Mouse (Mus musculus) heart, embryonic 16.5 days (tissue): ENCODE data around the gene Ier5l. TPM values are rescaled to one million over a fixed set of nuclear protein-coding genes. Genes with fewer than 3 reads are reported as not detected.

ENCODE experiments used
- ATAC-seq: fragments of 200-750 bp; cut with Nextera tagmentation; replicated peaks from 2 replicates; pipeline ENCODE4 v1.8.0; 2017; ENCODE audit warnings: moderate number of reproducible peaks; ENCODE audit not compliant: insufficient read depth, low FRiP score; ENCODE audit errors: extremely low read depth
- H3K27ac ChIP-seq: fragments of 300-500 bp; sonication (generic); 2 replicates; pipeline ENCODE4 v1.5.1; 2014; ENCODE audit warnings: mild to moderate bottlenecking, low read length, control low read depth, moderate library complexity
- H3K27me3 ChIP-seq: fragments of 300-500 bp; sonication (generic); 2 replicates; pipeline ENCODE4 v1.6.1; 2014; ENCODE audit warnings: low read length, mixed read lengths; ENCODE audit not compliant: control insufficient read depth, insufficient read depth
- H3K36me3 ChIP-seq: fragments of 300-500 bp; sonication (generic); 2 replicates; pipeline ENCODE4 v1.6.1; 2014; ENCODE audit not compliant: control insufficient read depth, insufficient read depth
- H3K4me1 ChIP-seq: fragments of 300-500 bp; sonication (generic); 2 replicates; pipeline ENCODE4 v1.6.1; 2014; ENCODE audit warnings: low read length, mixed read lengths; ENCODE audit not compliant: control insufficient read depth, insufficient read depth
- H3K4me2 ChIP-seq: fragments of 300-500 bp; sonication (generic); 2 replicates; pipeline ENCODE4 v1.6.1; 2014; ENCODE audit warnings: low read depth, mild to moderate bottlenecking, control low read depth, low read length
- H3K4me3 ChIP-seq: fragments of 300-500 bp; sonication (generic); 2 replicates; pipeline ENCODE4 v1.5.1; 2014; ENCODE audit warnings: mild to moderate bottlenecking, control low read depth, low read length
- H3K9ac ChIP-seq: fragments of 300-500 bp; sonication (generic); 2 replicates; pipeline ENCODE4 v1.6.1; 2014; ENCODE audit warnings: low read length, control low read depth
- H3K9me3 ChIP-seq: fragments of 300-500 bp; sonication (generic); replicated peaks from 2 replicates; pipeline ENCODE4 v1.6.1; 2016; ENCODE audit warnings: low read length; ENCODE audit not compliant: control insufficient read depth
- WGBS: fragments of 180-500 bp; shearing (Covaris S2); extraction: QIAGEN DNeasy Blood & Tissue Kit; methylation state at CpG from one replicate; pipeline ENCODE4 v1.1.7; 2014; 5-methylcytosine and 5-hydroxymethylcytosine counted together
- polyA plus RNA-seq: library from polyadenylated mRNA; unstranded; fragments of >200 nt; fragmentation: Nextera tagmentation; extraction: Ambion mirVana; gene quantifications from 2 replicates; pipeline ENCODE4 v1.2.1, GENCODE M21; 2015

The Ier5l gene
- polyA plus RNA-seq, 1 experiment from 2014 or later: 0.72 TPM

DNA sequence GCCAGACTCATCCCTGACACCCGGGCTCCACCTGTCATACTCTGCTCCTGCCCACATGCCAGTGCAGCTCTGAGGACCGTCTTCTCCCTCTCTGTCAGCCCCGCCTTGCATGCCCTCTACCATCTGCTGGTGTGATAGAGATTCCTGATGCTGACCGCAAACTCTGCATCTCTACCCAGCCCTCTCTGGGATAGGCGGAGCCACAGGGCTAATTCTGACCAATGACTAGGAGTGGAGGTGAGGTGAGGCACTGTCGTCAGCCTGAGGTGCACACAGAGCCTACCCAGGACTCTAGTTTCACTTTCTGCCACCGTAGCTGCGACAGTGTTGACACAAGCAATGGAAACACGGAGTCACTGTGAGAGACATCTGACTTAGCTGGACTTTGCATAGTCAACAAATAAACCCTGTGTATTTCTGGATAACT is 10.1 kb downstream of the Ier5l start:
- ATAC-seq: peak; percentile 93
- under 1% methylated on average over 9 of the region's 9 CpGs for WGBS

DNA sequence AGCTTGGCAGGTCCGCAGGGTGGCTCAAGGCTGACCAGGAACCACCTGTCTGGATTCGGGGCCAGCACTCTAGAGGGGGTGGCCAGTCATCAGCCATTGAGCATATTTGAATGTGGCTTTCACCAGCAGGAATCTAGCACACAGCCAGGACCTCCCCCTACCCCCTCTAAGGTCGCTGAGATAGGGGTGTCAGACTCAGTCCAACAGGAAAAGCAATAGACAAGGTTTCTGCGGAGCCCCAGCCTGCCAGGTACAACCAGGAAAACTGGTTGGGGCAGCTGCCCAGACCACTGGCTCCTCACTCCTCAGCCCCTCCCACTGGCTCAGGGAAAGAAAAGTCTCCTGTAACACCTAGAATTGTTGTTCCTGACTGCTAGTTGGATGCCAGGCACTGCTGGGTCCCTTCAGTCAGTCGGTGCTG is 10.7 kb downstream of the Ier5l start:
- WGBS: 21% methylated on average over 5 of the region's 5 CpGs
- ATAC-seq: peak; percentile 3; the same call in 1 of the 2 replicates
- Histone ChIP-seq H3K4me3 (peak overlapping the region; percentile 55), H3K4me2 (peak overlapping the region; percentile 77), H3K27me3 (no peaks in the 10 kb centered on the region), H3K9ac (peak overlapping the region; percentile 71), H3K36me3 (peaks cover 3% of the 10 kb centered on the region; the same call in 1 of the 2 replicates), H3K27ac (peak overlapping the region; percentile 90), H3K9me3 (no peaks in the 10 kb centered on the region), H3K4me1 (peaks cover 25% of the 10 kb centered on the region)

More for the DNA sequence above, 10.1 kb downstream of the Ier5l start:
- Histone ChIP-seq H3K9me3 (no peaks in the 10 kb centered on the region), H3K27me3 (no peaks in the 10 kb centered on the region), H3K4me1 (peaks cover 25% of the 10 kb centered on the region), H3K4me2 (peak overlapping the region; percentile 77), H3K36me3 (peaks cover 2% of the 10 kb centered on the region; the same call in 1 of the 2 replicates), H3K9ac (peak overlapping the region; percentile 71), H3K27ac (peak overlapping the region; percentile 90), H3K4me3 (peak overlapping the region; percentile 55)

DNA sequence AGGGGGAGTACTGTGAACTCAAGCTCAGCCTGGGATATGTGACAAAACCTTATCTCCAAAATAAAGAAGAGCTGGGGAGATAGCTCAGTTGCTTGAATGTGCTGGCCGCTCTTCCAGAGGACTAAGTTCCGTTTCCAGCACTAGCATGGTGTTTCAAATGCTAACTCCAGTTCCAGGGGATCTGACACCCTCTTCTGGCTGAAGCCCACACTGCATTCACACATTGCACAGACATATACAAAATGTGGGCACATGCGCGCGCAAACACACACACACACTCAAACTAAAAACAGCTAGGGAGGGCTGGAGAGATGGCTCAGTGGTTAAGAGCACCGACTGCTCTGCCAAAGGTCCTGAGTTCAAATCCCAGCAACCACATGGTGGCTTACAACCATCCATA is 14.8 kb downstream of the Ier5l start:
- Histone ChIP-seq H3K4me1 (peaks cover 25% of the 10 kb centered on the region), H3K4me2 (no peak overlapping the region), H3K27me3 (no peaks in the 10 kb centered on the region), H3K9ac (no peak overlapping the region), H3K9me3 (no peaks in the 10 kb centered on the region), H3K36me3 (peaks cover 3% of the 10 kb centered on the region; the same call in 1 of the 2 replicates), H3K4me3 (no peak overlapping the region), H3K27ac (no peak overlapping the region)
- WGBS: 88% methylated on average over 6 of the region's 6 CpGs
- no peak for ATAC-seq

DNA sequence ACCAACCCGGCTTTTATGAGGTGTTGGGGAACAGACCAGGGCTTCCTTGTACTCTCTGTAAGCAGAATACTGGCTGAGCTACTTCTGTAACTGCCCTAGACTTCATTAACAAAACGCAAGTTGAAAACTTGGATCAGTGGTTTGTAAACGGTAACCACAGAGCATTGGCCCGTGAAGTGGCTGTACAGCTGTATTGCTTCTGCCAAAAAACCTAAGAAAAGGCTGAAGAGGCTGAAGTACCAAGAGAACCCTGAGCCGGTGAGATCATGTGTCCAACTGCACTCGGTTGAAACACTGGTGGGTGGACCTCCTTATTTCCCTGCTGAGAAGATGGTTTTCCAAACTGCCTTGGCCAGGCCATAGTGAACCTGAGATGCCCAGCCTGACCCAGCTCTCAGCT is 15.7 kb downstream of the Ier5l start:
- Histone ChIP-seq H3K36me3 (peaks cover 3% of the 10 kb centered on the region; the same call in 1 of the 2 replicates), H3K4me2 (no peak overlapping the region), H3K4me1 (peaks cover 19% of the 10 kb centered on the region), H3K4me3 (no peak overlapping the region), H3K27me3 (no peaks in the 10 kb centered on the region), H3K27ac (peak overlapping the region; percentile 56), H3K9me3 (no peaks in the 10 kb centered on the region), H3K9ac (no peak overlapping the region)
- ATAC-seq: no peak
- WGBS: 80% methylated on average over 6 of the region's 6 CpGs

DNA sequence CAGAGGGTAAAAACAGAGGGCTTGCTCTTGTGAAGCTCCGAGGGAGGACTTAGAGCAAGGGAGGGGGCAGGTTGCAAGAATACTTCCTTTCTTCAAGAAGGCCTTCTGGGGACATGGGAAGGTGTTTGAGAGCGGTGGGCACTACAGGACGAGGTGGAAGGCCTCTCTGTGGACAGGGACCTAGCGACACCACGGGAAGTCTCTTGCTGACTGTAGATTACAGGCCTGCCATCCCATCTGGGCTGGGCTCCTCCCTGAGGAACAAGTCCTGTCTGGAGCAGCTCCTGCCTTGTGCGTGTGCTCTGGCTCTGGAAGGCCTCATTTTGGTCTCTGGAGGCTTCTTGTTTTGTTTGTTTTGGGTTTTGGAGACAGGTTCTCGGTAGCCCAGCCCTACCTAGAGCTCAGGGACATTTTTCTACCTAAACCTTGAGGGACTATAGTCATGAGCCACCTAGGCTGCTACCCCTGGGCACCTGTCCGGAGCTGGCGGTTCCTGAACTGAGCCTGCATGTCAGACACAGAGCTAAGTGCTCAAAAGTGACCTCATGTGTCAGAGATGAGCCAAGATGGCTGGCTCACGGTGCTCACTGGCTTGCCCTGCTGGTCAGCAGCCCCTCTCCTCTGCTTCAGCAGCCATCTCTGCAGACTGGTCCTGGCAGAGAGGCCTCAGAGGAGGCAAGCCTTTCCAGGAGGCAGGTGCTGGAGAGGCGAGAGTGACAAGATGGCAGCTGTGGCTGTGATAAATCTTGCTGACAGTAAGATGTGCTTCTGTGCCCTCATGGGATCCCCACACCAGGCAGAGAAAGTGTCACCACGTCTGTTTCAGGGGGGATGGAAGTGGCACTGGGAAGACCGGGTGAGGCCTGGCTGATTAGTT is 17.7 kb downstream of the Ier5l start:
- Histone ChIP-seq H3K9ac (peak overlapping the region; percentile 12), H3K27ac (peak overlapping the region; percentile 33; the same call in 1 of the 2 replicates), H3K4me2 (no peak overlapping the region), H3K4me1 (peaks cover 14% of the 10 kb centered on the region), H3K4me3 (no peak overlapping the region), H3K27me3 (no peaks in the 10 kb centered on the region), H3K9me3 (no peaks in the 10 kb centered on the region), H3K36me3 (peaks cover 3% of the 10 kb centered on the region; the same call in 1 of the 2 replicates)
- ATAC-seq: no peak
- WGBS: 49% methylated on average over 13 of the region's 13 CpGs

DNA sequence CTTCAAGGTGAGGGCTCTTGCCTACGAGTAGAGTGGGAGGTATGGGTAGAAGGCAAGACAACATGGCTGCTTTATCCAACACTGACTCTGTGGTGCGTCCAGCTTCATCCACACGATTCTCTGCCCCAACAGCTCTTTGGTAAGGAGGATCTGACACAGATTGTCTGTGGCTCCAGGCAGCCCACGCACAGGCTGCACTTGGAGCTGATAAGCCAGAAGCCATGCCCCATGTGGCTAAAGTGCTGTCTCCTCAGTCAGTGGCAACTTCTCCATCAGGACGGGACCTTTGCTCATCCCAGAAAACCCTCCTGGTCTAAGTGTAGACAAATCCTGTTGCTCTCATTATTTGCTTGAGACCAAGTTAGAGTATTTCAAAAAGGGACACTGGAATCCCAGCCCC is 19.4 kb downstream of the Ier5l start:
- peaks cover 14% of the 10 kb centered on the region for H3K4me1 ChIP-seq
- no peak for ATAC-seq
- no peak overlapping the region for H3K27ac ChIP-seq
- H3K4me2 ChIP-seq: no peak overlapping the region
- H3K9ac ChIP-seq: no peak overlapping the region
- no peak overlapping the region for H3K4me3 ChIP-seq
- peaks cover 7% of the 10 kb centered on the region; the same call in 1 of the 2 replicates for H3K9me3 ChIP-seq
- peaks cover 15% of the 10 kb centered on the region for H3K36me3 ChIP-seq
- WGBS: 59% methylated on average over 5 of the region's 5 CpGs
- H3K27me3 ChIP-seq: no peaks in the 10 kb centered on the region

DNA sequence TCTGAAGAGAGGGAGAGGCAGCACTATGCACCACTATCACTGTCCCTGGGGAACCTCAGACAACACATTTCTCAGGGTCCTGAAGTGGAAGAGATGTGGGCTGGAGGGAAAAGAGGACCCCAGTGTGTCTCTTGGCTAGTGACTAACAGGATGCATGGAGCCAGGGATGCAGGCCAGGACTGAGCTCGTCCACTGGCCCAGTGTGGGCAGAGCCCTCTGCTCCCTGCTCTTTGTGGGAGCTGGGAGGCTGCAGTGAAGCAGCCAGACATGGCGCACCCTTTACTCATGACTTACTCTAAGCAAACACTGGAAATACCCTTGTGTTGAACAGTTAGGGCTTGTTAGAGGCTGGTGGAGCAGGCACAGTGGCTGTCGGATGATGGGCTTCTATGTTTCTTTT is 20.4 kb downstream of the Ier5l start:
- Histone ChIP-seq H3K4me1 (peaks cover 14% of the 10 kb centered on the region), H3K36me3 (peaks cover 20% of the 10 kb centered on the region), H3K9ac (no peak overlapping the region), H3K4me2 (no peak overlapping the region), H3K27ac (no peak overlapping the region), H3K9me3 (peaks cover 9% of the 10 kb centered on the region; the same call in 1 of the 2 replicates), H3K4me3 (no peak overlapping the region), H3K27me3 (no peaks in the 10 kb centered on the region)
- ATAC-seq: no peak
- 72% methylated on average over 3 of the region's 3 CpGs for WGBS

DNA sequence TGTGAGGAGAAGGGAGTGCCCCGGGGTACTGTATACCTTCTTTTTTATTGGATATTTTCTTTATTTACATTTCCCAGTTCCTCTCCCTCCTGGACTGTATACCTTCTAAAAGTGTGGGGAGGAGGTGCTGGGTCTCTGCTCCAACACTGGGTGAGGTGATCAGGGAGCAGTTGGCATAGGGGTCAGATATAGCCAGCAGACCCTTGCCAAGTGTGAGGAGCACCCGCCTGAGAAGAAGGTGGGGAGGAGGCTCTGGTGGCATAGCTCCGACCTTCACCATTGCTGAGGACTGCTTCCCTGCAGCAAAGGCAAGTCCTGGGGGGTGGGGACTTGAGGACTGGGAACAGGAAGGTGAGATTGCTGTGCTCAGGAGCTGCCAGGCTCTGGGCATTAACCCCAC is 22.5 kb downstream of the Ier5l start:
- Histone ChIP-seq H3K9me3 (peaks cover 9% of the 10 kb centered on the region; the same call in 1 of the 2 replicates), H3K9ac (no peak overlapping the region), H3K27ac (no peak overlapping the region), H3K36me3 (peaks cover 21% of the 10 kb centered on the region), H3K27me3 (no peaks in the 10 kb centered on the region), H3K4me2 (no peak overlapping the region), H3K4me1 (peaks cover 11% of the 10 kb centered on the region), H3K4me3 (no peak overlapping the region)
- no peak for ATAC-seq
- WGBS: 83% methylated on average over 3 of the region's 3 CpGs

DNA sequence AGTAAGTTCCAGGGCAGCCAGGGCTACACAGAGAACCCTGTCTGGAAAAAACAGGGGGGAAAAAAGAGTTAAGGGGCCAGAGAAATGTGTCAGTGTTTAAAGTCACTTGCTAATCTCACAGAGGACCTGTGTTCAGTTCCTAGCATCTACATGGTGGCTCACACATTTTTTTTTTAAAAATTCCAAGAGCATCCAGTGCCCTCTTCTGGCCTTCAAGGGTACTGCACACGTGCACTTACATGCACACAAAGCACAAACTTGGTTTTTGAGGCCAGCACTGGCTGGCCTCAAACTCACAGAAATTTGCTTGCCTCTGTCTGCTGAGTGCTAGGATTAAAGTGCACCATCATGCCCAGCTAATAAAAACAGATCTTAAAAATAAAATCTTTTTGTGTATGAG is 23.5 kb downstream of the Ier5l start:
- WGBS: 74% methylated on average over 1 of the region's 1 CpGs
- H3K36me3 ChIP-seq: peaks cover 24% of the 10 kb centered on the region
- H3K4me3 ChIP-seq: no peak overlapping the region
- no peak overlapping the region for H3K9ac ChIP-seq
- H3K9me3 ChIP-seq: peaks cover 9% of the 10 kb centered on the region; the same call in 1 of the 2 replicates
- ATAC-seq: no peak
- no peak overlapping the region for H3K4me2 ChIP-seq
- no peaks in the 10 kb centered on the region for H3K27me3 ChIP-seq
- no peak overlapping the region for H3K27ac ChIP-seq
- peaks cover 14% of the 10 kb centered on the region for H3K4me1 ChIP-seq
